Mouse (Mus musculus) testis, adult 2 months (tissue): Measurements from ENCODE around the gene Ppm1h. TPM values are rescaled to one million over a fixed set of nuclear protein-coding genes. Genes with fewer than 3 reads are reported as not detected.

ENCODE experiments used
- H3K27ac ChIP-seq: fragments of 200-500 bp; 2 replicates; pipeline ENCODE4 v1.5.1; 2012; ENCODE audit warnings: low read depth, low read length; ENCODE audit not compliant: control insufficient read depth, insufficient read depth
- H3K27me3 ChIP-seq: fragments of 200-500 bp; 2 replicates; pipeline ENCODE4 v1.6.1; 2012; ENCODE audit warnings: mild to moderate bottlenecking, low read length, moderate library complexity; ENCODE audit not compliant: control insufficient read depth, insufficient read depth
- H3K36me3 ChIP-seq: fragments of 200-500 bp; 2 replicates; pipeline ENCODE4 v1.6.1; 2012; ENCODE audit warnings: mild to moderate bottlenecking, low read length; ENCODE audit not compliant: control insufficient read depth, insufficient read depth
- H3K4me1 ChIP-seq: fragments of 200-500 bp; 2 replicates; pipeline ENCODE4 v1.6.1; 2012; ENCODE audit warnings: low read length; ENCODE audit not compliant: control insufficient read depth, insufficient read depth
- H3K4me3 ChIP-seq: fragments of 200-500 bp; 2 replicates; pipeline ENCODE4 v1.5.1; 2012; ENCODE audit warnings: low read depth, mild to moderate bottlenecking, low read length, moderate library complexity, mixed read lengths; ENCODE audit not compliant: control insufficient read depth
- CTCF ChIP-seq: fragments of 200-500 bp; IDR thresholded peaks from 2 replicates; pipeline ENCODE4 v1.5.1; 2012; ENCODE audit warnings: low read depth, mild to moderate bottlenecking, inconsistent platforms, low read length, moderate library complexity; ENCODE audit not compliant: control insufficient read depth, insufficient read depth, insufficient replicate concordance
- POLR2A ChIP-seq: fragments of 200-500 bp; IDR thresholded peaks from 2 replicates; pipeline ENCODE4 v1.6.1; 2012; ENCODE audit warnings: low read depth, mild to moderate bottlenecking, inconsistent platforms, low read length, moderate library complexity; ENCODE audit not compliant: control insufficient read depth
- polyA plus RNA-seq: library from polyadenylated mRNA; depleted of rRNA; stranded (reverse); fragments of >200 nt; gene quantifications from 2 replicates; pipeline ENCODE4 v1.2.3, GENCODE M21; 2012

Ppm1h gene
- polyA plus RNA-seq, 1 experiment = 13.5 TPM

DNA sequence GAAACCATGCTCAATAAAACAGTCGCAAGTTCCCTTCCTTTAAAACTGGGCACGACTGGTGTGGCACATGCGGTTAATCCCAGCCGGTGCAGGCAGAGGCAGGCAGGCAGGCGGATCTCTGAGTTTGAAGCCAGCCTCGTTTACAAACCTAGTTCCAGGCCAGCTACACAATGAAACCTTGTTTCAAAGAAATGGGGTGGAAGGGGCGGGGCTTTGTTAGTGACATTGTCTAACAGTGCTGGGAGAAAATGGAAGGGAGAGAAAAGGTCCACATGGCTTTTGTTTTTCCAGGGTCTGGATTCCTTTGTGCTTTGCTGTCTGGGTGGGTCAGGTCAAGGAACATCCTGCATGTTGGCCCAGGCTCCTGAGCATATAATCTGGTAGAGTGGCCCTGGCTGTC lies 124.3 kb downstream of the Ppm1h start:
- Histone ChIP-seq H3K27me3 (no peaks in the 10 kb centered on the region), H3K4me1 (peaks cover 5% of the 10 kb centered on the region), H3K36me3 (no peaks in the 10 kb centered on the region), H3K27ac (no peak overlapping the region), H3K4me3 (no peak overlapping the region)
- TF ChIP-seq CTCF (no peak), POLR2A (no peak)

DNA sequence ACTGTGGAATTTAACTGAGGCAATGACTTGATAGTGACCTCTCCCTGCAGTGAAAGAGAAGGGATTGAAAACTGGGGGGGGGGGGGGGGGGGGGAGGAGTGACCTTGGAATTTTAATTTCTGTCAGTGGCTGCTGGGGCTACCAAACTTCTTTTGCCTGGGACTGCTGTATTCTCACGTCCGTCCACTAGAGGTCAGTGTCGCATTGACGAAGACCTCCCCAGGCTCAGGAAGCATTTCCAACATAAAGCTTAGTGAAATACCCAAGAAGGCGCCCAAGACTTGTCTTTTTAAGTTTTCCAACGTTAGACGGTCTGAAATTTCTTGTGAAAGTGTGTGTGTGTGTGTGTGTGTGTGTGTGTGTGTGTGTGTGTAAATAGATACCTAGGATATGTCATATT lies 125.3 kb downstream of the Ppm1h start:
- H3K4me3 ChIP-seq = no peak overlapping the region

DNA sequence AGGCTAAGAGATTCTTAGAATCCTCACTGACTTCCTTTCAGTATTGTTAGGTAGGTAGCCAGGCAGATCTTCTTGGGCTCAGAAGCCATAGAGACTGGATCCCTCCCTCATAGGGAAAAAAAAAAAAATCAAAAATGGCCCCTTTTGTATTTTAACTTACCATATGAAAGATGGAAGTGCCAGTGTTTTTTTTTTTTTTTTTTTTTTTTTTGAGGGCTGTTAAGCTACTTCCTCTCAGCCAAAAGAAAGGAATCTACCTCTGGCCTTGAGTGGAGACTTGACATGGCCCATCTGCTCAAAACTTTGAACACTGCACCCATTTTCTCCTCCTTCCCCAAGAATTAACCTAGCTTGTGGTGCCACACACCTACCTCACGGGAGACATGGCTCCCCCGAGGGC lies 127.3 kb downstream of the Ppm1h start:
- TF ChIP-seq POLR2A = no peak
- Histone ChIP-seq H3K27ac (no peak overlapping the region), H3K4me1 (peaks cover 5% of the 10 kb centered on the region), H3K36me3 (no peaks in the 10 kb centered on the region), H3K27me3 (no peaks in the 10 kb centered on the region), H3K4me3 (peak overlapping the region; percentile 67)

More for the DNA sequence above, 125.3 kb downstream of the Ppm1h start:
- H3K36me3 ChIP-seq = no peaks in the 10 kb centered on the region
- H3K4me1 ChIP-seq = peaks cover 5% of the 10 kb centered on the region
- H3K27me3 ChIP-seq = no peaks in the 10 kb centered on the region
- TF ChIP-seq CTCF (peak; percentile 80; the same call in 1 of the 2 replicates), POLR2A (no peak)
- H3K27ac ChIP-seq = no peak overlapping the region

DNA sequence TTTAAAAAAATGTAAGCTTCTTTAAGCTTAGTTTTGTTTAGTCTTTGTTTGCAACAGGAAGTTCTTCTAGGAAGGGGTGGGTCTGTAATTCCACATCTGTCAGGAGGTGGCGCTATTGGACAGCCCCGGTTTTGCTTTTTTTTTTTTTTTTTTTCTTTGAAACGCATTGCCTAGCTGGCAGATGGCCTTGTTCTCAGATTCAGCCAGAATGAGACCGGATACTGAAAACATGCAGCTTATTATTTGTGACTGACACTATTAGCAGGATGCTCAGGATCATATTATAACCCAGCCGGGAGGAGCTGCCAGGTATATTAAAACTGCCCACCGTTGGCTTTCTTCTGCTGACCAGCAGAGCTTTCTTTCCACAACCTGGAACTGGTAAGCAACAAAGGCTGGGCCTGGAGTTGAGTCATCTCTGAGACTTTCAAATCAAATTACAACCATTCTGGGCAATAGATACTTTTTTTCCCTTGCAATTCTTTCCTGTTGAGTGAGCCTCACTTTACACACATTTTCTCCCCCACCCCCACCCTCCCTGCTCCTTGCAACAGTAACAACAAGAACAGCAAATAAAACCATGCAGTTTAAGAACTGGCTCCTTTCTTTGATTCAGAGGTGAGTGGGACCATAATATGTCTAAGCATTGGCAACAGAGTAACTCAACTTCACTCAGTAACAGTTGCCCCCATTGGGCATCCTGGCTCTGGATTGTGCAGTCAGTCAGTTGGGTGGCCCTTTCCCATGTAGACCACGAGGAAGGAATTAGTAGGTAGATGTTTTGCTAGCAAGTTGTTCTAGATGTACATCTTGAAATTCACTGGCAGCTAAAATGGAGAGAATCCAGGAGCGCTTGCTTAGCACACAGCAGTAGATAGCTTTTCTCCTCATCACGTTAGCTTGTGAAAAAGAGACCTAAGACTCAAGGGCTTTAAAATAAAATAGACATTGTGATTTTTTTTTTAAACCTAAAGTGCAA lies 128.9 kb downstream of the Ppm1h start:
- Histone ChIP-seq H3K27ac (no peak overlapping the region), H3K4me3 (peak overlapping the region; percentile 38; the same call in 1 of the 2 replicates), H3K4me1 (no peaks in the 10 kb centered on the region; the same call in 1 of the 2 replicates), H3K27me3 (no peaks in the 10 kb centered on the region), H3K36me3 (no peaks in the 10 kb centered on the region)
- no peak for TF ChIP-seq POLR2A
- no peak for TF ChIP-seq CTCF

DNA sequence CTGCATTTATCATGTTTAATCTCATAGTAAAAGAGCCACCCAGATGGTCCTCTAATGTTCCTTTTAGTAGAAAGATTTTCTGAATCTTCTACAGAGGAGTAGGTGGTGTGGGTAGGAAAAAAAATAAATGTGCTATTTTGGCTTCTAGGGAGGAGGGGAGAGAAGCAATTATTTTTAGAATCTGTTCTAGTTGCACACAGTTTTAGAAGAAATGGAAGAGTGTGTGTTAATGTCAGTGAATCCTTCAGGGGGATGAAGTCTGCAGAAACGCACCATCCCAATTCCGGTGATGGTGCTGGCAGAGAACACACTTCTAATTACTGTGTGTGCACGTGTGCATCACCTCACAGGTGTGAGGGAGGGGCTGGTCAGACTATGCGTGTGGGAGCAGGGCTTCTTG lies 129.6 kb downstream of the Ppm1h start:
- Histone ChIP-seq H3K27me3 (no peaks in the 10 kb centered on the region), H3K4me3 (no peak overlapping the region), H3K27ac (no peak overlapping the region), H3K36me3 (no peaks in the 10 kb centered on the region), H3K4me1 (no peaks in the 10 kb centered on the region; the same call in 1 of the 2 replicates)
- no peak for TF ChIP-seq CTCF
- TF ChIP-seq POLR2A = no peak

DNA sequence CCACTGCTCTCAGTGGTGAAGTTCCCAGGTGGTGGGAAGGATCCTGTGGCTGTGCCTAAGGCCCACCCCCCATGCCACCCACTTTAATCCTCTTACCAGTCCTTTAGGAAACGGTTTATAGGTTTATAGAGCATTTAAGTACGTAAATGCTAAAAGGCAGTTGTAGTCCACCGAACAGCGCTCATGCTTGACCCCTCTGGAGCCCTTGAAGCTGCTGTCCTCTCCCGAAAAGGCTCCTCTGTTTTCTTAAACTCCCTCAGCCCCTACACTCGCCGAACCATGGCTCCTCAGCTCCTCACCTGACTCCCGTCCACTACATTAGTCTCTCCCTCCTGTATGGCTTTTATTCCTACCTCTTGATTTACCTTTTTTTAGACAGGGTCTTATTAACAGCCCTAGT lies 131.3 kb downstream of the Ppm1h start:
- no peak overlapping the region for H3K4me3 ChIP-seq
- no peak for TF ChIP-seq CTCF
- TF ChIP-seq POLR2A = no peak
- no peak overlapping the region for H3K27ac ChIP-seq
- no peaks in the 10 kb centered on the region for H3K36me3 ChIP-seq
- no peaks in the 10 kb centered on the region; the same call in 1 of the 2 replicates for H3K4me1 ChIP-seq
- no peaks in the 10 kb centered on the region for H3K27me3 ChIP-seq

DNA sequence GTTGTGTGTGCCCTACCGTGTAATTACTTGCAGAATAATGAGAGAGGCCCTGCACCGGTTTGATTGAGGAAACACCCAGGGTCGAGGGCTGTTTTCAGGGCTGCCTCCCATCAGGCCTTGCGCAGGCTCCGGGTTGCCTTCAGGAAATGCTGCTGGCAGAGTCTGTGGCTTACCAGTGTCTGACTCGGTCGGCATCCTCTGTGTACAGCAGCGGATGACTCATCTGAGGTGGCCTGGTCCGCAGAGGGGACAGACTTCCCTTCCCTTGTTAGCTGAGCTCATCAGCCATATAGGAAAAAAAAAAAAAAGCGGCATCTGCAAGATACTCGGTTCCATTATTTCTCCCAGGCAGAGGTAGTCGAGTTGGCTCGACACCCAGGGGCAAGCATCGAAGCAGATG lies 136.5 kb downstream of the Ppm1h start:
- Histone ChIP-seq H3K36me3 (no peaks in the 10 kb centered on the region), H3K27ac (no peak overlapping the region), H3K4me1 (peaks cover 7% of the 10 kb centered on the region), H3K4me3 (peak overlapping the region; percentile 81), H3K27me3 (no peaks in the 10 kb centered on the region)
- TF ChIP-seq CTCF = no peak
- no peak for TF ChIP-seq POLR2A

DNA sequence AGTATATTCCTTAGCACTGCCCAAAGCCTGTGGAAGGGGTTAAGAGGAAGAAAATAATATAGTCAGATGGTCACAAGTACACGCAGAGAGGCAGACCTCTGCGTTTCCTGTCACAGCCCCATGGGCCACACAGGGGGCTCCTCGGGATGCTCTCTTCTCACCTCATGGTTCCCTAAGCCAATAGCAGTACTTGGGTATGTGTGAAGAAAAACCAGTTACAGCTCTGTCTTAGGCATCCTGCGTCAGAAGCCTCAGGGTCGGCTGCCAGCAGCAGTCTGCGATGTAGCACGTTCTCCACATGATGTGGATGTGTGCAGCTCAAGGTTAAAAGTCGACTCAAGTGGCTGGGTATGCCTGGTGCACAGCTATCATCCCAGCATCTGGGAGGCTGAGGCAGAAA lies 139.2 kb downstream of the Ppm1h start:
- Histone ChIP-seq H3K27ac (no peak overlapping the region), H3K4me3 (no peak overlapping the region), H3K27me3 (no peaks in the 10 kb centered on the region), H3K4me1 (peaks cover 7% of the 10 kb centered on the region), H3K36me3 (no peaks in the 10 kb centered on the region)
- TF ChIP-seq POLR2A = no peak
- TF ChIP-seq CTCF = no peak
